Mouse (Mus musculus) adrenal gland, adult 2 months (tissue): ENCODE results near the gene Rpl3l. TPM values are rescaled to one million over a fixed set of nuclear protein-coding genes. Genes with fewer than 3 reads are reported as not detected.
A peak's percentile ranks its signal among the peaks of the same experiment; 100 is the strongest.
"Not testable (repeated sequence)": the region's sequence is repeated elsewhere in the genome, so short reads cannot be mapped to it uniquely, and the experiment has no call there.

Experiments used
- DNase-seq: peaks from one replicate; pipeline ENCODE4 v3.0.0; 2021
- polyA plus RNA-seq: library from polyadenylated mRNA; depleted of rRNA; stranded (reverse); fragments of >200 nt; gene quantifications from 2 replicates; pipeline ENCODE4 v1.2.3, GENCODE M21; 2012
- total RNA-seq, 2 experiments: library from RNA; stranded (reverse); gene quantifications; 2 replicates each; pipeline ENCODE4 v1.2.3; 2021

Gene Rpl3l
- total and polyA plus RNA-seq, 3 experiments, result 0.28 TPM; not detected in 2

DNA sequence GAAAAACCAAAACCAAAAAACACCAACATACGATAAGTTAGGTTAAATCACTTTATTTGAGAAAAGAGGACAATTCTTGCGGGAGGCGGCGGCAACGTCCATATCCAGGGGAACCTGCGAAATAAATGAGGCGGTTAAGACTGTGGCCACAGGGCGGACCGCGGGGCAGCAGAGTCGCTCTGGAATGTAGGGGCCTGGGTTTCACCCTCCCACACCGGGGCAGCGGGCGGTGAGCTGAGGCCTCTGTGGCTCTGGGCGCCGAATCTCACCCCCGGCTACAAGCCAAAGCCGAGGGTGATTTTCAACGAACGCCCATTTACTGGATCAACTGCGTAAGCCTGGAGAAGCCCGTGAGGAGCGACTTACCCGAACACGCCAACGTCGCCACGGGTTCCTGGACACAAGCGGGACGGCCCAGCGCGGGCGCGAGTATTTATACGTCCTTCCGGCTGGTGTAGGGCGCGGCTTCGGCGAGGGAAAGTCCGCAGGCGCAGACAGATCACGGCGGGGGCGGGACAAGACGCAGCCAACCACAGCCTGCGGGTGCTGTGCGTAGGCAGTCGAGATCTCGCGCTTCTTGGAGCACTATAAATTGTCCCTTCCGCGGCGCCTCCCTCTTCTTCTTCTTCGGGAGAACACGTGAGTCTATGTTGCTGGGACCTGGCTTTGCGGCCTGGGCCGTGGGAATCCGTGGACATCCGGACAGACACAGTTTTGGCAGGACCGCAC, 8.0 kb upstream of the Rpl3l start:
- DNase-seq, result peak; percentile 98

DNA sequence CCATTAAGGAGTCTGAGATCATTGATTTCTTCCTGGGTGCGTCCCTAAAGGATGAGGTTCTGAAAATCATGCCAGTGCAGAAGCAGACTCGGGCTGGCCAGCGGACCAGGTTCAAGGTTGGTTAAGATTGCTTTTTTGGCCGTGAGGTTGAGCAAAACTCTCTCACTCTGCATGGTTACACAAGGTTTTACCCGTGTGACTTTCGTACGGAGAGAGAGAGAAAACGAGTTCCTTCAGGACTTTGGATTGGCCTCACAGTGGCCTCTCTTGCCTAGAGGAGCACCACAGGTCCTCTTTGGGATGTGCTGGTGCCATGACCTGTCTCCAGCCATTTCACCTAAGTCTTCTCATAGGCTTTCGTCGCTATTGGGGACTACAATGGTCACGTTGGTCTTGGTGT, 7.0 kb upstream of the Rpl3l start:
- DNase-seq, result not testable (repeated sequence)

DNA sequence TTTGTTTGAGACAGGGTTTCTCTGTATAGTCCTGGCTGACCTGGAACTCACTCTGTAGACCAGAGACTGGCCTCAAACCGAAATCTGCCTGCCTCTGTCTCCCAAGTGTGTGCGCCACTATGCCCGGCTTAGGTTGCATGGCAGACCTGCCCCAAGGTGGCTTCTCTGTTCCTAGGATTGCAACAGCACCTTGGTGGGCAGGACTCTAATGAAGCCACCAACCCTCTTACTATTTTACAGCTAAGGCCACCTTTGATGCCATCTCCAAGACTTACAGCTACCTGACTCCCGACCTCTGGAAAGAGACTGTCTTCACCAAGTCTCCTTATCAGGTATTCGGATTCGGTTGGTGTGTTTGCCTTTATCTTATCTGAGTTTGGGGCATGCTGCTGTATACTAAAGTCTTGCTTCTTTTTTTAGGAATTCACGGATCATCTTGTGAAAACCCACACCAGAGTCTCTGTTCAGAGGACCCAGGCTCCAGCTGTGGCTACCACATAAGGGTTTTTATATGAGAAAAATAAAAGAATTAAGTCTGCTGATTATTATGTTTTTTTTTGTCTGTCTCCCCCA, 6.2 kb upstream of the Rpl3l start:
- DNase-seq, result not testable (repeated sequence)

DNA sequence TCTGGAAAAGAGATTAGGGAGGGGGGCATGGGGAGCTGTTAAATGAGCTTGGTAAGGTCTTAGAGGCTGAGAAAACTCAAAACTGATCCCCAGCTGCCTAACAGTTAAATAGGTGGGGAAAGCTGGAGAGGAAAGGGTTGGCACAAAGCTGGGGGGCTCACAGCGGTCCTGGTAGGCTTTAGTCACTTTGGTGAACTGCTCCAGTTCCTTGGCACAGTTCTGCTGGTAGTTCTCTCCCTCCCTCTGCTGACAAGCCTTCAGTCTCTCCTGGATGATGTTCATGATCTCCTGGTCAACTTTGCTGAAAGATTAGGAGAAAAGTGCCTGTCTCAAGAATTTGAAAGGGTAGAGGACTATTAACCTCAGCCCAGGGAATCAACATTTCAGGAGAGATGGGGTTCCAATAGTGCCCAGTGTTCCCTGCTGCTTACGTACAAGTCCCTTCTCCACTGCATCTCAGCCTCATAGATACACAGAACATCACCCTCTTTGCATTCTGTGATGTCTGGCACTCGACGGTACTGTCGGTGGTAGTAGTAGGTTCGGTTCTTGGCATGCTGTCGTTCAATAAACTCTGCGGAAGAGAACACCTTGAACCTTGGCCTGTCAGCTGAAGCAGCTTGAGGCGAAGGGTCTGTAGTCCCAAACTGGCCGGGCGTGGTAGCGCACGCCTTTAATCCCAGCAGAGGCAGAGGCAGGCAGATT, 5.2 kb upstream of the Rpl3l start:
- no peak for DNase-seq

DNA sequence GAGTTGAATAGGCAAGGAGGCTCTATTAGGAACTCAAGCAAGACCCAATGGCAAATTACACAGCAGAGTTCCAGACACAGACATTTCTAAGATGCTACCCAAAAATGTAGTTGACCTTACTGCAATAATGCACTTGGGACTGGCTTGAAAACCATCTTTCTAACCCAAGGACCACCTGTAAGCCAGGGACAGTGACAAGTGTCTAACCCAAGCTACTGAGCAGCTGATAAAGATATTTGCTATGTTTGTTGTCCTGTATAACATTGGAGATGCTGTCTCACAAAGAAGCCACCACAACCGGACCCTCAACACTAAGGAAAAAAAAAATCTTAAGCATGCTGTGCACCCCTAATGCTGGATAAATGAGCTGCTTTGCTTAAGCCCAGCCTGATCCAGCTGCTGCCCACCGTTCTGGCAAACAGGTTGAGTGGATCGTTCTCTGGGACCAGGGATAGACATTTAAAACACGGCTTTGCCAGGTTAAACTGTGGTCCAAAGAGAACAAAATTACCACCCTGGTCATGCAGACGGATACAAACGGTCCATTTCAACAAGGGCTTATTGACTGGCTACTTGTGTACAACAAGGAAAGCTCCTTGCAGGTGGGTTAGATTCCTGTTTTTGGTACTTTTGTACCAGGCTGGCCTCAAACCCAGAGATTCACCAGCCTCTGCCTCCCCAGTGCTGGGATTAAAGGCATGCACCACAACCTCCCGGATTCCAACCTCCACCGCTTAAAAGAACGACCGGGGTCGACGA, 4.3 kb upstream of the Rpl3l start:
- DNase-seq, result no peak

DNA sequence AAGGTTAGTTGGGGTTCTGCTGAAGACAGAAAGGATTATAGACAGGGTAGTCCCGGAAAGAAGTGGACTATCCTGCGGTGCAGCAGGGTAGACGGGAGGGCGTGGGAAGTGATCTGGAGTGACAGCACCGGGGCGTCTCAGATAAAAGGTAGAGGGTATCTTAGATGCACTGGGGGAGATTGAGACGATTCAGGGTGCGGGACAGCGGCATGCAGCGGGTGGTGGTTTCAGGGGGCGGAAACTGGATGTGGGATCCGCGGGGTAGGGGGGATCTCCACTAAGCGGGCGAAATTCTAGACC, 3.8 kb upstream of the Rpl3l start:
- DNase-seq, result no peak

DNA sequence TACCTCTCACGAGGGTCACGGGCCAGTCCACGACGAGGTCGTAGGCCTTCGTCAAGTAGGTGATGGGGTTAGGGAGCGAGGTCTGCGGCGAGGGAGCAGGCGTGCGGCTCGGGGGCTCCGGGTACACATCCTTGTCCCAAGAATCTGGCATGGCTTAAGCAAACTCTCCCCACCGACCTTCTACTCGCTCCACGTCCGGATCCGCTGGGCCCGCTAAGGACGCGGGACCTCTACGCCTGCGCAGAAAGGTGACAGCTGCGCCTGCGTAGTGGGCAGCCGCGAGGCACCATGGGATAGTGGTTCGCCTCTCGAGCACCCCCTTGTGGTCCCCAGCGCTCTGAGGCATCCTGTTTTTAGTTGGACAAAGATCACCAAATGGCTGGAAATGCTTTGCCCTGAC, 3.4 kb upstream of the Rpl3l start, which contains the start of gene Ndufb10:
Ndufb10 (minus strand) TSS at position 295 of the 400 bp plus-strand sequence.
- DNase-seq, result peak; percentile 95

DNA sequence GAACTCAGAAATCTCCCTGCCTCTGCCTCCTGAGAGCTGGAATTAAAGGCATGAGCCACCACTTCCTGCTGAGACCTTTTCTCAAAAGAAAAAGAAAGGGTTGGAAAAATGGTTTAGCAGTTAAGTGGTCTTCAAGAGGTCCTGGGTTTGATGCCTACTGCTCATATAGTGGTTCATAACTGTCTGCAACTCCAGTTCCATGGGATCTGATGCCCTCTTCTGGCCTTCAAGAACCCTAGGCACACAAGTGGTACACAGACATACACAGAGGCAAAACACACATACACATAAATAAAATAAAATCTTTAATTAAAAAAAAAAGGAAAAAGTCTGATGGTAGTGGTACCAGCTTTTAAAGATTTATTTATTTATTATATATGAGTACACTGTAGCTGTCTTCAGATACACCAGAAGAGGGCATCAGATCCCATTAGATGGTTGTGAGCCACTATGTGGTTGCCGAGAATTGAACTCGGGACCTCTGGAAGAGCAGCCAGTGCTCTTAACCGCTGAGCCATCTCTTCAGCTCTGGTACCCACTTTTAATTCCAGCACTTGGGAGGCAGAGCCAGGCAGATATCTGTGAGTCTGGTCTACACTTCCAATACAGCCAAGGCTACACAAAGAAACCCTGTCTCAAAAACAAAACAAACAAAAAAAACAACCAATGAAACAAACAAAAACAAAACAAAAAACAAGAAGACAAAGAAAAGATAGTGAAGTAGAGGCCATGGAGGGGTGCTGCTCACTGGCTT, 1.8 kb upstream of the Rpl3l start:
- DNase-seq, result no peak

DNA sequence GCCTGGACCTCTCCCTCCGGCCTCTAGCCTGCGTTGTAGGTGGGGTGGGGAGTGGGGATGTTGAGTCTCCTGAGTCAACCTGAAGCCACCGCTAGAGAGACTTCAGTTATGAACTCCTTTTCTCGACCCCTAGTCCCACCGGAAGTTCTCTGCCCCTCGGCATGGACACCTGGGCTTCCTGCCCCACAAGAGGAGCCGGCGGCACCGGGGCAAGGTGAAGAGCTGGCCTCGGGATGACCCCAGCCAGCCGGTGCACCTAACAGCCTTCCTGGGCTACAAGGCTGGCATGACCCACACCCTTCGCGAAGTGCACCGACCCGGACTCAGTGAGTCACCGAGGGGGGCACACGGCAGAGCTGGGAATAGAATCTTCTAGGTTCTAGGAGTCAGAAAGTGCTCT, 564 bp downstream of the Rpl3l start:
- no peak for DNase-seq

DNA sequence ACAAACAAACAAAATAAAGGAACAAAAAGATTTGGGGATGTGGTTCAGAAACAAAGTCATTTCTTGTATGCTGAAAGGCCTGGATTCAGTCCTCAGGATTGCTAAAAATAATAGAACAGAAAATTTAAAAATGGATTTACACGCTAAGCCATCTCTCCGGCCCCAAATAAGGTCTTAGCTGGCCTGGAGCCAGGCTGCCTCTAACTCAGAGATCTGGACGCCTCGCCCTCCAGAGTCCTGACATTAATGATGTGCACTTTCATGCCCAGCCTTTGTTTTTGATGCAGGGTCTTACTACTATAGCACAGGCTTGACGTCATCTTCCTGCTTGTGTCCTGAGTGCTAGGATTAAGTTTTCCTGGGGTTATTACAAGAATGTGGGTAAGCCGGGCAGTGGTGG, 1.4 kb downstream of the Rpl3l start:
- no peak for DNase-seq

DNA sequence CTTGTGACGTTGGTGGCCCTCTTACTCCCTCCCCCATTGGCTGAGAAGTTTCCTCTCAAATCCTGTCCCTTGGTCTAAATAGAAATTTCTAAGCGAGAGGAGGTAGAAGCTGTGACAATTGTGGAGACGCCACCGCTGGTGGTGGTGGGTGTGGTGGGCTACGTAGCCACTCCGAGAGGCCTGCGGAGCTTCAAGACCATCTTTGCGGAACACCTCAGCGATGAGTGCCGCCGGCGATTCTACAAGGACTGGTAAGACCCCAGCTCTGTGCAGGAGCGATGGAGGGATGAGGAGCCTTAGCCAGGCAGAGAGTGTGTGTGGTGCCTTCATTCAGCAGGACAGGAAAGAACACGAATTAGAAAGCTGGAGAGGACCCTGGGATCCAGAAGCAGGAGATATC, 3.2 kb downstream of the Rpl3l start:
- no peak for DNase-seq

DNA sequence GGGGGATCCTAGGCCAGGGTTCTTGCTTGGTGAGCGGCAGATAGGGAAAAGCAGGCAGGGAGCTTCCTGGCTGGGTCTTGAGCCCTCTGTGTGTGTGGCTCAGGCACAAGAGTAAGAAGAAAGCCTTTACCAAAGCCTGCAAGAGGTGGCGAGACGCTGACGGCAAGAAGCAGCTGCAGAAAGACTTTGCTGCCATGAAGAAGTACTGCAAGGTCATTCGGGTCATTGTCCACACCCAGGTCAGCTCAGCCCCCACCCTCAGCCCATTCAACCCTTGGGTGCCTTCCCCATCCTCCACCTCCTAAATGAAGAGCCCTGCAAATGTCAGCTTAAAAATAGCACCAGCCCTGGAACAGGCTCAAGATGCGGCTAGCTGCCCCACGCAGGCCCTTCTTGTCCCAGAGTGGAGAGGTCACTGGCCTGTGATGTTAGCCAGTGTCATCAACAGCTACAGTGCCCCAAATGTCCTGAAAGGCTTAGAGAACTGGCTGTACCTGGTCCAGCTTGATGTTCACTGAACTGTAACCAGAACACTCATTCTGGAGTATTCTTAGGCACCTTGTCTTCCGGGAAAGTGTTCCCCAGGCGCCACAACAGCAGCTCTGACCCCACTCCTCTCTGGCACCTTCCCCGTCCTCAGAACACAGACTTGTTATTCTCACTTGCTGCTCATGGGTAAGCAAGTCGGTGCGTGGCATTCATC, 4.8 kb downstream of the Rpl3l start:
- no peak for DNase-seq

DNA sequence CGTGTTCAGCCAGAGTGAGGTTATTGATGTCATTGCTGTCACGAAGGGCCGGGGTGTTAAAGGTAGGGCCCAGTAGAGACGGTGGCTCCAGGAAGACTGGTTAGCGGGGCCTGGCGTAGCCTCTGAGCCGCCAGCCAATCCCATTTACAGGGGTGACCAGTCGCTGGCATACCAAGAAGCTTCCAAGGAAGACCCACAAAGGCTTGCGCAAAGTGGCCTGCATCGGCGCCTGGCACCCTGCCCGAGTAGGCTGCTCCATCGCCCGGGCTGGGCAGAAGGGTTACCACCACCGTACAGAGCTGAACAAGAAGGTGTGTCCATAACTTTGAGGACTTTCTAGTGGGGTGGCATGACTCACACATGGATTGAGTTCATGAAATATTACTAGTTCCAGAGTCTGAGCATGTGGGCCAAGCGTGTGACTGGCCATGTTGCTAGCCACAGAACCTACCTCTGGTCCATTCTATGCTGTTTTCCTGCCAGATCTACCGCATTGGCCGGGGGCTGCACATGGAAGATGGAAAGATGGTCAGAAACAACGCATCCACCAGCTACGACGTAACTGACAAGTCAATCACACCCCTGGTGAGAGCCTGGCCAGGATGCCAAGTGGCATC, 5.9 kb downstream of the Rpl3l start:
- no peak for DNase-seq

DNA sequence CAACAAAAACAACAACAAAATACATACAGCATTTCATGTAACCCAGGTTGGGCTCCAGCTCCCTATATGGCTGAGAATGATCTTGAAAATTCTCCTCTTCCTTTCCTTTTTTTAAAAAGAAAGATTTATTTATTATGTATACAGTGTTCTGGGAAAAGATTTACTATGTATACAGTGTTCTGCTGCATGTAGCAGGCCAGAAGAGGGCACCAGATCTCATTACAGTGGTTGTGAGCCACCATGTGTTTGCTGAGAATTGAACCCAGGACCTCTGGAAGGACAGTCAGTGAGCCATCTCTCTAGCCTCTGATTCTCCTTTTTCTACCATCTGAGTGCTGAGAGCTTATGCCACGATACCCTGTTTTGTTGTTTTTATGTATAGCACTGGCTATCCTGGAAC, 6.9 kb downstream of the Rpl3l start:
- no peak for DNase-seq

DNA sequence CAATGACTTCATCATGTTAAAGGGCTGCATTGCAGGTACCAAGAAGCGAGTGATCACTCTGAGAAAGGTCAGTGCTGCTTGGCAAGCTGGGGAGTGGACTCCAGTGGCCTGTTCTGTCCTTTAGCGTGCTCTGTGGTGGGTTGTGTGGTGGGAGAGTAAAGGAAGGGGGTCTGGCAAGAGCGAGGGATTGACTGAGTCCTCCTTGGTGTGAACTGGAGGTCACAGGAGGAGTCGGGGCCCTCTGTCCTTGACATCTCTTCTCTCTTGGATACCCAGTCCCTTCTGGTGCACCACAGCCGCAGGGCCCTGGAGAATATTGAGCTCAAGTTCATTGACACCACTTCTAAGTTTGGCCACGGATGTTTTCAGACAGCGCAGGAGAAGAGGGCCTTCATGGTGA, 7.8 kb downstream of the Rpl3l start:
- no peak for DNase-seq

DNA sequence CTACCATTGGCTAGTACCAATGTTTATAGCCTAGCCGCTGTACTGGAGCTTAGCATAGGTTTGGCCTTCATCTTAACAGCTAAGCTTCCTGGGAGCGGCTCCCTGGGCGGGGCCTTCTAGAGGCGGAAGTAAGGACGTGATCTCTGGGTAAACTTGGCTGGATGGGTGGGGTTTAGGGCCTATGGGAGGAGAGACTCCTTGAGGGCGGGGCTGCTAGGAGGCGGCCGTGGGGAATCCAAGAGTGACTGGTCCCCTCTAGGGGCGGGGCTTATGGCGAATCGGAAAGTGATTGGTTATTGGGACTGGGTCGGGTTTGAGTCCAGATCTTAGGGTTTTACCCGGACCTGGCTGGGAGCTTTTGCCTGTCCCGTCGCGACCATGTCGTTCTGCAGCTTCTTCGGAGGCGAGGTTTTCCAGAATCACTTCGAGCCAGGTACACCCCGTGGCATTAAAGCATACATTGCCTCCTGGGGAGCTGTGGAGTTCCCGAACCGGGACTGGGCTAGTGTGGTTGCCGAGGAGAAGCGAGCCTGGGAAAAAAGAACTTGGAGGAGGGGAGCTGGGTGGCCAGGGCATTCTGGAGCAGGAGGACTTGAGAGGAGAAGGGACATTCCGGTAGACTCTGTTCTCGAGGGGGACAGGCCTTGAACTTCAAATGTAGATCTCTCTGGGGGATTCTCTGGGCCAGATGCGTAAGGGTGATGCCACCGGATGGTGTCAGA, 8.9 kb downstream of the Rpl3l start, which contains the start of gene Msrb1:
Msrb1 (plus strand) TSS at position 313 of the 722 bp plus-strand sequence.
- DNase-seq, result peak; percentile 98

DNA sequence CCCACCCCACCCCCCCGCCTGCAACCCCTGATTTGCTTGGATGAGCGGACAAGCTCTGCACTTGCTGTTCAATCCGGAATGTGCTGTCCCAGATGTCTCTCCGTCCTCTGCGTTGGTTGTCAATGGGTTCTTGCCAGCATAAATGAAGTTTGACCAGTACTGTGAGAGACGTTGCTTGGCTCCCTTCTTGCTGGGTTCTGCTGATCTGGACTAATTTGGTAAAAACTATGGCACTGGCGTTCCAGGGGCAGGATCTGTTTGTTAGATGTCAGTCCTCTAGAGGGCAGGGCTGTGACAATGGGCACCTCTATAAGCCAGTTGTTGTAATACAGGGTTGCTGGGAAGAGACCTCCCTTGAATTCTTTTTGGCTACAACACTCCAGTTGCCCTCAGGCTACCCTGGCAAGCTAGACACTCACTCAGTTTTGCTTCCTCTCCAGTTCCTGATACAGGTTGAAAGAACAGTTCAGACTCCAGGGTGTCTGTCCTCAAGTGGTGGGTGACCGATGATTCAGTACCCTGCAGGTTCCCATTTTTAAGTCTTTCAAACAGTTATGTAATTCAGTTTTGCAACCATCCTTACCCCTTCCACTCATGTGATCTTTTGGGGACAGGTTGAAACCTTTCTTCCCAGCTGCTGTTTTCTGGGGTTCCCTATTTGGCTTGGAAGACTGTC, 9.7 kb downstream of the Rpl3l start:
- peak; percentile 40 for DNase-seq

DNA sequence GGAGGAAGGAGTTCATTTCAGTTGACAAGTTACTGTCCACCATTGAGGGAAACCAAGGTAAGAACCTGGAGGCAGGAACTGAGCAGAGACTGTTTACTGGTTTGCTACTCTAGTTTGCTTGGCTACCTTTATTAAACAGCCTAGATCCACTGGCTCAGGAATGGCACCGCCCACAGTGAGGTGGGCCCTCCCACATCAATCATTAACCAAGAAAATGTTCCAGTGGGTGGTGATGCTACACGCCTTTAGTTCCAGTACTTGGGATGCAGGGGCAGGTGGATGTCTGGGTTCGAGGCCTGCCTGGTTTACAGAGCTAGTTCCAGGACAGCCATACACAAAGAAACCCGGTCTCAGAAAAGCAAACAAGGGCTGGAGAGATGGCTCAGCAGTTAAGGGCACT, 10.6 kb downstream of the Rpl3l start:
- DNase-seq, result no peak

DNA sequence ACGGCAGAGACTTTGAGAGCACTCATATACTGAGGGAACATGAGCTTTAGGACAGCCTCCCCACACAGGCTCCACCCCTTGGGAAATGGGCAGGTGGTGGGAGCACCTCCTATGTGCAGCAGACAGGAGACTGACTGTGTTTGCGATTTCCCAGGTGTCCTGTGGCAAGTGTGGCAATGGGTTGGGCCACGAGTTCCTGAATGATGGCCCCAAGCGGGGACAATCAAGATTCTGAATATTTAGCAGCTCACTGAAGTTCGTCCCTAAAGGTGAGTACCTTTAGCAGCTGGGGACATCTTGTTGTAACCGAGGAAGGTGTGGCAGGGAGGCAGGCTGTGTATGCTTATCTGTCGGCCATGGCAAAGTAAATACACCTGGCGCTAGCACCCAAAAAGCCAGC, 12.3 kb downstream of the Rpl3l start:
- DNase-seq, result no peak

DNA sequence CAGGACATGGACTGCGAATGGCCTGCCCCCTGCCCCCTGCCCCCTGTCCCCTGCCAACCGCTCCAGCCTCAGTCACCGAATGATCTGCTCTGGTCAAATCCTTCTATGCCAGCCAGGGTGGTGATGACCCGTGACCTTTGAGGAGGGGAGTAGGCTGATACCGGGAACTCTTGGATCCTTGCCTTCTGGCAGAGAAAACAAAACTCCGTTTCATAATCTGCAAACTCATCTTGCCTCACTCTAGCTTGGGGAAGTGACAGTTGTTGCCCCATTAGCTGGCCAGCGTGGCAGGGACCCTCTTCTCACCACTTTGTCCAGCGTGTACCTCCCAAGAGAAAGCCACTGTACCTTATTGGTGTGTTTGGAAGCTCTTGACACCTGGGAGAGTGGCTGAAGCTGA, 14.7 kb downstream of the Rpl3l start:
- peak; percentile 72 for DNase-seq
